Mouse (Mus musculus) MEL (cell line): ENCODE measurements around the gene Acot4. TPM values are rescaled to one million over a fixed set of nuclear protein-coding genes. Genes with fewer than 3 reads are reported as not detected.
A peak's percentile ranks its signal among the peaks of the same experiment; 100 is the strongest.

ENCODE experiments used
- DNase-seq: peaks from one replicate; pipeline ENCODE4 v3.0.0; 2011; ENCODE audit warnings: low read depth, low spot score
- H3K27ac ChIP-seq: 2 replicates; pipeline ENCODE4 v1.5.1; 2012; ENCODE audit warnings: low read depth, mild to moderate bottlenecking, control low read depth, low read length, moderate library complexity; ENCODE audit not compliant: control insufficient read depth
- H3K27me3 ChIP-seq, 2 experiments: fragments of 150-350 bp in 1 of 2; sonication (generic) in 1 of 2; 2 replicates each; pipeline ENCODE4 v1.6.1; 2012; ENCODE audit warnings: low read length in 2 of 2, mild to moderate bottlenecking in 2 of 2, improper control_type of control experiment in 1 of 2, moderate library complexity in 1 of 2; ENCODE audit not compliant: insufficient read depth in 2 of 2, control insufficient read depth in 1 of 2
- H3K36me3 ChIP-seq, 2 experiments: 2 replicates each; pipeline ENCODE4 v1.6.1; 2012 to 2014; ENCODE audit warnings: low read length in 2 of 2, improper control_type of control experiment in 1 of 2, inconsistent platforms in 1 of 2, mild to moderate bottlenecking in 1 of 2; ENCODE audit not compliant: insufficient read depth in 2 of 2, control insufficient read depth in 1 of 2
- H3K4me1 ChIP-seq, 2 experiments: fragments of 150-350 bp in 1 of 2; sonication (generic) in 1 of 2; 2 replicates each; pipeline ENCODE4 v1.6.1; 2012; ENCODE audit warnings: low read length in 2 of 2, improper control_type of control experiment in 1 of 2, mild to moderate bottlenecking in 1 of 2; ENCODE audit not compliant: insufficient read depth in 2 of 2, control insufficient read depth in 1 of 2
- H3K4me3 ChIP-seq, 2 experiments: fragments of 150-350 bp in 1 of 2; sonication (generic) in 1 of 2; 2 replicates each; pipeline ENCODE4 v1.5.1; 2012; ENCODE audit warnings: low read depth in 2 of 2, low read length in 2 of 2, mild to moderate bottlenecking in 2 of 2, moderate library complexity in 2 of 2, control low read depth in 1 of 2, improper control_type of control experiment in 1 of 2; ENCODE audit not compliant: control insufficient read depth in 1 of 2, insufficient read depth in 1 of 2
- H3K79me2 ChIP-seq: 2 replicates; pipeline ENCODE4 v1.6.1; 2012; ENCODE audit warnings: mild to moderate bottlenecking, low read length, moderate library complexity; ENCODE audit not compliant: control insufficient read depth, poor library complexity, insufficient read depth
- H3K9ac ChIP-seq: 2 replicates; pipeline ENCODE4 v1.6.1; 2012; ENCODE audit warnings: low read depth, mild to moderate bottlenecking, control low read depth, low read length, moderate library complexity; ENCODE audit not compliant: control insufficient read depth, poor library complexity, severe bottlenecking
- H3K9me3 ChIP-seq: fragments of 150-350 bp; sonication (generic); replicated peaks from 2 replicates; pipeline ENCODE4 v1.6.1; 2012; ENCODE audit warnings: mild to moderate bottlenecking, low read length, improper control_type of control experiment, moderate library complexity; ENCODE audit not compliant: insufficient read depth
- CHD1 ChIP-seq: IDR thresholded peaks from 2 replicates; pipeline ENCODE4 v1.6.1; 2012; ENCODE audit warnings: low read depth, mild to moderate bottlenecking, inconsistent platforms, low read length, improper control_type of control experiment
- CHD2 ChIP-seq: IDR thresholded peaks from 2 replicates; pipeline ENCODE4 v1.6.1; 2011; ENCODE audit warnings: low read length, improper control_type of control experiment
- CTCF ChIP-seq, 3 experiments: IDR thresholded peaks in 2 of 3; conservative IDR thresholded peaks in 1 of 3; 2 replicates each; pipeline ENCODE4 v1.5.1; 2011 to 2012; ENCODE audit warnings: low read length in 3 of 3, low read depth in 2 of 3, mild to moderate bottlenecking in 2 of 3, improper control_type of control experiment in 1 of 3, inconsistent platforms in 1 of 3, mixed read lengths in 1 of 3, moderate library complexity in 1 of 3; ENCODE audit not compliant: control insufficient read depth in 1 of 3, insufficient read depth in 1 of 3, poor library complexity in 1 of 3, severe bottlenecking in 1 of 3
- ETS1 ChIP-seq: IDR thresholded peaks from 2 replicates; pipeline ENCODE4 v1.6.1; 2012; ENCODE audit warnings: low read depth, mild to moderate bottlenecking, inconsistent platforms, low read length, improper control_type of control experiment, moderate library complexity
- KAT2A ChIP-seq: conservative IDR thresholded peaks from 2 replicates; pipeline ENCODE4 v1.6.1; 2012; ENCODE audit warnings: low read depth, low read length, improper control_type of control experiment, inconsistent platforms
- MAZ ChIP-seq: IDR thresholded peaks from 2 replicates; pipeline ENCODE4 v1.6.1; 2012; ENCODE audit warnings: low read depth, mild to moderate bottlenecking, inconsistent platforms, low read length, improper control_type of control experiment
- MEF2A ChIP-seq: IDR thresholded peaks from 2 replicates; pipeline ENCODE4 v1.6.1; 2014; ENCODE audit warnings: low read depth, mild to moderate bottlenecking, inconsistent platforms, low read length, improper control_type of control experiment; ENCODE audit not compliant: poor library complexity, insufficient replicate concordance, severe bottlenecking; ENCODE audit errors: extremely low read depth
- MYB ChIP-seq: IDR thresholded peaks from 2 replicates; pipeline ENCODE4 v1.6.1; 2011; ENCODE audit warnings: mild to moderate bottlenecking, low read depth, low read length, improper control_type of control experiment
- MYC ChIP-seq: IDR thresholded peaks from 2 replicates; pipeline ENCODE4 v1.6.1; 2011; ENCODE audit warnings: low read depth, mild to moderate bottlenecking, low read length, improper control_type of control experiment, moderate library complexity
- NRF1 ChIP-seq: IDR thresholded peaks from 2 replicates; pipeline ENCODE4 v1.6.1; 2014; ENCODE audit warnings: low read depth, mild to moderate bottlenecking, inconsistent platforms, low read length, improper control_type of control experiment, moderate library complexity; ENCODE audit not compliant: poor library complexity, insufficient read depth, severe bottlenecking
- POLR2AphosphoS2 ChIP-seq: IDR thresholded peaks from 2 replicates; pipeline ENCODE4 v1.6.1; 2011; ENCODE audit warnings: low read length, improper control_type of control experiment
- POLR2AphosphoS5 ChIP-seq: IDR thresholded peaks from 2 replicates; pipeline ENCODE4 v1.6.1; 2012; ENCODE audit warnings: low read depth, borderline replicate concordance, mild to moderate bottlenecking, inconsistent platforms, low read length, moderate library complexity, mixed read lengths
- RAD21 ChIP-seq: IDR thresholded peaks from 2 replicates; pipeline ENCODE4 v1.6.1; 2011; ENCODE audit warnings: mild to moderate bottlenecking, low read depth, low read length, improper control_type of control experiment
- SIN3A ChIP-seq: IDR thresholded peaks from 2 replicates; pipeline ENCODE4 v1.6.1; 2012; ENCODE audit warnings: low read length, improper control_type of control experiment, inconsistent platforms
- SMC3 ChIP-seq: IDR thresholded peaks from 2 replicates; pipeline ENCODE4 v1.6.1; 2011; ENCODE audit warnings: low read depth, low read length, improper control_type of control experiment
- TAL1 ChIP-seq: IDR thresholded peaks from 2 replicates; pipeline ENCODE4 v1.6.1; 2012; ENCODE audit warnings: mild to moderate bottlenecking, inconsistent platforms, low read length, moderate library complexity, mixed read lengths
- TBP ChIP-seq: IDR thresholded peaks from 2 replicates; pipeline ENCODE4 v1.8.0; 2011; ENCODE audit warnings: low read depth, low read length, improper control_type of control experiment
- ZC3H11A ChIP-seq: IDR thresholded peaks from 2 replicates; pipeline ENCODE4 v1.6.1; 2012; ENCODE audit warnings: low read depth, mild to moderate bottlenecking, inconsistent platforms, low read length, improper control_type of control experiment
- ZNF384 ChIP-seq: IDR thresholded peaks from 2 replicates; pipeline ENCODE4 v1.6.1; 2012; ENCODE audit warnings: low read depth, mild to moderate bottlenecking, inconsistent platforms, low read length, improper control_type of control experiment
- polyA plus RNA-seq, 2 experiments: library from polyadenylated mRNA; stranded (reverse) in 1 of 2; unstranded in 1 of 2; fragments of >175 nt in 1 of 2; fragments of >200 nt in 1 of 2; gene quantifications; 2 replicates each; pipeline versions ENCODE4 v1.2.1 to v1.2.4; 2012; ENCODE audit warnings: low replicate concordance in 2 of 2, low read depth in 1 of 2; ENCODE audit not compliant: insufficient read length in 2 of 2, insufficient read depth in 1 of 2, missing spikeins in 1 of 2
- total RNA-seq: library from RNA; depleted of rRNA; stranded (reverse); fragments of 300-350 nt; gene quantifications from 2 replicates; pipeline ENCODE4 v1.2.3, GENCODE M21; 2012

Gene Acot4
- total and polyA plus RNA-seq, 3 experiments: 0.08 TPM; not detected in 1

DNA sequence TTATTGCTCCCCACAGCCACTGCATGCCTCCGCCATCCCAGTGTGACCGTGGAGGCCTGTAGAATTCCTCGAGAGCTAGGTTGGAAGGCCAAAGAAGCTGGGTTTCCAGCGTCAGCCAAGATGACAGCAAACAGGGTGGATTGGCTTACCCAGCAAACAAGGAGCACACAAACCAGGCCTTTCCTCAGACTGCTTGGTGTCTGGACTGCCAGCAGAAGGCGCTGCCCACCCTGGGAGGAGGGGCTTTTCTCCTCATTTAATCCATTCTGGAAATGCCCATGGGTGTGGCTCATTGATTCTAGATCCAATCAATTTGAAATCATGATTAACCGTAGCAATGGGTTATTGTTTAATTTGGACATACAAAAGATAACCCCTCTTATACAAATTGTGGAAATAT lies 25.0 kb upstream of the Acot4 start:
- no peak for DNase-seq
- no peaks in the 10 kb centered on the region for H3K9me3 ChIP-seq
- no peaks in the 10 kb centered on the region for H3K36me3 ChIP-seq
- no peak overlapping the region for H3K27ac ChIP-seq
- no peak overlapping the region for H3K9ac ChIP-seq
- TF ChIP-seq SMC3 (peak; percentile 16; the same call in 1 of the 2 replicates), ZNF384 (no peak), CTCF (IDR thresholded peaks at IDR 0.05 in 2 of 3, conservative IDR thresholded peaks at IDR 0.05 in 1 of 3; ENCODE audit: control insufficient read depth in 1 of 3, insufficient read depth in 1 of 3, low read depth in 2 of 3, low read length in 3 of 3, poor library complexity in 1 of 3, severe bottlenecking in 1 of 3) (peak; percentile 17 to 54 (median 31); a peak in 4 of 6 replicates), MEF2A (no peak), MYB (no peak)
- H3K4me1 ChIP-seq: no peaks in the 10 kb centered on the region
- H3K27me3 ChIP-seq: peaks cover 0 to 5% of the 10 kb centered on the region in 2 experiments; a peak in 2 of 4 replicates
- no peaks in the 10 kb centered on the region for H3K79me2 ChIP-seq
- H3K4me3 ChIP-seq: no peak overlapping the region

DNA sequence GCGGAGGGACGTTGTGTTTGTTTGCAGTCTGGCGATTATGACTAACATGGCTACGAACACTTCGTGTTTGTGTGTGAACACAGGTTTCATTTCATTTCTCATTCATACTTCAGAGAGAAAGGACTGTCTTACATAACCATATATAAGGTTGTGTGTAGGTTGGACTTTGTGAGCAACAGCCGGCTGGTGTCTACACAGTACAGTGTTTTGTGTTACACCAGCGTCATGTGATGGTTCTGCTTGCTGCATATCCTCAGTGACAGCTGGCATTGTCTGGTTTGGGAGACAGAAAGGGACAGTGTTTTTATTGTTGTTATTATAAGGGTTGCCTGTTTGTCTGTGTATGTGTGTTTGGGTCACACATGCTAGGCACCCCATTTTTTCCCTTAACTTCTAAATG lies 24.5 kb upstream of the Acot4 start:
- no peaks in the 10 kb centered on the region for H3K36me3 ChIP-seq
- no peak overlapping the region for H3K27ac ChIP-seq
- H3K9me3 ChIP-seq: no peaks in the 10 kb centered on the region
- H3K9ac ChIP-seq: no peak overlapping the region
- no peak overlapping the region for H3K4me3 ChIP-seq
- TF ChIP-seq ZNF384 (no peak), SMC3 (no peak), MYC (no peak), TAL1 (no peak), TBP (no peak), CHD2 (no peak), CHD1 (no peak), ETS1 (no peak), POLR2AphosphoS2 (no peak), SIN3A (no peak), ZC3H11A (no peak), MAZ (no peak), MEF2A (no peak), NRF1 (no peak), KAT2A (no peak), POLR2AphosphoS5 (no peak), RAD21 (no peak)
- DNase-seq: no peak
- peaks cover 0 to 5% of the 10 kb centered on the region in 2 experiments; a peak in 2 of 4 replicates for H3K27me3 ChIP-seq
- H3K79me2 ChIP-seq: no peaks in the 10 kb centered on the region
- no peaks in the 10 kb centered on the region for H3K4me1 ChIP-seq
